Mouse (Mus musculus): ENCODE results near the gene Rassf3.

The Rassf3 gene

DNA sequence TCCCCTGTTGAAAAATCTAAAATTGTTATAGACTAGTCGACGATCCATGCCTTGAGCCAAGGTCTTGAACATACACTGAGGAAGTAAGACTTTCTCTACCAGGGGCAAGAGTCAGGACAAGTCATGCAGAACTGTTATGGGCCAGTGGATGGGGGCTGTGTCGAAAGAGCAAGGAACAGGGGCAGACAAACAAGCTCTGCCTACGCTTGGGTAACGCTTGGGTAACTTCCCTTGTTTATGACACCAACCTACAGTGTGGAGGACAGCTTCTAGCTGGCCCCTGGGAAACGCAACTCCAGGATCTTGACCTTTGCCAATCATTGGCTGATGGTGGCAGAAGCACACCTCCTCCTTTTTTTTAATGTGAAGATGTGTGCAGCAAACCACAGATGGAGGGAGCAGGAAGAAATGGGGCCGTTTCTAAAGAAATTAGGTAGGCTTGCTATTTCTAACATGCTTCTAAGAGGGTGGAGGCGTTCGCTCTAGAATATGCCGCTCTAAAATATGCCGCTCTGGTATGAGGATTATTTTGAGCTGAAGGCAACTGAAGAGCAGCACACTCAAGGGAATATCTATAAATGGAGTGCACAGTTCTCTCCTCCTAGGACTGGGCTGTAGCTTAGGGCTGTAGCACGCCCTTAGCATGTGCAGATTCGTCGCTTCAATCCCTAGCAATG lies 12.6 kb upstream of the Rassf3 start:
- DNase-seq = no peak

DNA sequence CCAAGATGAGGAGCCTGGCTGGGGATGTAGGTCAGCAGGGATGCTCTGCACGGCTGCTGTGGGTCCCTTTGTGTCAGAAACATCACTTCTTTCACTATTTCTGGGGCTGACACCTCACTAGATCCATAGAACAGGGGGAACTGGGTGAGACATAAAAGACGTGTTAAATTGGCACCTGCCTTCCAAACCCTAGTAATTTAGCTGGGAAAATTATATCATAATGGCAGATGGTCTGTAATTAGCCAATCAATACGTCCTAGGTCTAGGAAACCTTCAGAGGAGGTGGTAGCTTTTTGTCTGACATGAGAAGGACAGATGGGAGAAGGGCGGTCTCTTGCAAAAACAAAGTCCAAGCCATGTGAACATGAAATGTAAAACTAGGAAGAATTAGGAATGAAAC lies 11.6 kb upstream of the Rassf3 start:
- DNase-seq = no peak

DNA sequence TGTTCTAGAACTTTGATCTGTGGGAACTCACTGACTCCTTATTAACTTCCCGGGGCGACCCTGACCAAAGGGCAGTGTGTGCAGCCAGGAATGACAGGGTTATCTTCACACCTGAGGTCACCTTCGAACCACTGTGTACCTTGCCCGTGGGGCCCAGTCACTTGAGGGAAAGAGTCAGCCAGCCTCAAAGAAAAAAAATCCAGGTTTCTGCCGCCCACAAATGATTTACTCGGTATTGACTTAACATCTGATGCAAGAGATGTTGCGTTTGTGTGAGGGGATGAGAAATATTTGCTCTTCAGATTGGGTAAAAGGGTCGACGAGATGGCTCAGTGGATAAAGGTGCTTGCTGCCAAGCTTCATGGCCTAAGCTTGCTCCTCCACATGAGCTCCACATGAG lies 10.2 kb upstream of the Rassf3 start:
- no peak for DNase-seq

DNA sequence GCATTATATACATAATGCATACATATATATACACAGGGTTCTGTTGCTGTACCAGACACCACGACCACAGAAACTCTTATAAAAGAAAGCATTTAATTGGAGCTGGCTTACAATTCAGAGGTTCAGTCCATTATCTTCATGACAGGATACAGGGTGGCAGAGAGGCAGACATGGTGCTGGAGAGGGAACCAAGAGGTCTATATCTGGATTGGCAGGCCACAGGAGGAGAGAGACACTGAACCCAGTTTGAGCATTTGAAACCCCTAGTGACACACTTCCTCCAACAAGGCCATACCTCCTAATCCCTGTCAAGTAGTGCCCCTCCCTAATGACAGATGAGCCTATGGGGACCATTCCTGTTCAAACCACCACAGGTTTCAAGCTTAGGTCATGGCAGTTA lies 7.2 kb upstream of the Rassf3 start:
- no peak for DNase-seq

DNA sequence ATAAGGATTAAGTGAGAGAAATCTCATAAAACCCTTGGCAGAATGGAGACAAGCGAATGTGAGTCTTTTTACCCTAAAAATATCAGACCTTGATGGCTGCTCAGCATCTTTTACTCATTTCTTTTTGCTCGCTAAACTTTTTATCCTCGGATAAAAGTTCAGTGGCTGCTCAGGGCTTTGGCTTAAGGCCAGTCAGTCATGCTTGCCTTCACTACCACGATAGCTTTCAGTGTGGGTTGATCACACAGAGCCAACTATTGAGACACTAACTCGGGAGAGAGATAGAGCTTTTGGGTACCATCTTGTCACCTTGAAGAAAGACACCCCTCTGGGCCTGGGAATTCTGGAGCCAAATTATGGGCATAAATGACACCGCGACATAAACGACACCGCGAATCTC lies 5.0 kb upstream of the Rassf3 start:
- DNase-seq = no peak

DNA sequence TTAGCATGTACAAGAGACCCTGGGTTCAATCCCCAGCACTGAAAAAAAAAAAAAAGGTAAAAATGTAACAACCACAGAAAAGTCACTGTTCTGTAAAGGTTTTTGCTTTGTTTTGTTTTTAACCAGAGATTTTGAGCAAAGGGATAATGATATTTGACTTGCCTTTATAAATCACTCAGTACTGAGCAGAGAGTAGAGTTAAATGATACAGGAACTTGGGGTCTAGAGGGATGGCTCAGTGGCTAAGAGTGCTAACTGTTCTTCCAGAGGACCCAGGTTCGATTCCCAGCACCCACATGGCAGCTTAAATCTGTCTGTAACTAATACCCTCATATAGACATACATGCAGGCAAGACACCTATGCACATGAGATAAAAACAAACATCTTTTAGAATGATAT lies 3.8 kb upstream of the Rassf3 start:
- no peak for DNase-seq

DNA sequence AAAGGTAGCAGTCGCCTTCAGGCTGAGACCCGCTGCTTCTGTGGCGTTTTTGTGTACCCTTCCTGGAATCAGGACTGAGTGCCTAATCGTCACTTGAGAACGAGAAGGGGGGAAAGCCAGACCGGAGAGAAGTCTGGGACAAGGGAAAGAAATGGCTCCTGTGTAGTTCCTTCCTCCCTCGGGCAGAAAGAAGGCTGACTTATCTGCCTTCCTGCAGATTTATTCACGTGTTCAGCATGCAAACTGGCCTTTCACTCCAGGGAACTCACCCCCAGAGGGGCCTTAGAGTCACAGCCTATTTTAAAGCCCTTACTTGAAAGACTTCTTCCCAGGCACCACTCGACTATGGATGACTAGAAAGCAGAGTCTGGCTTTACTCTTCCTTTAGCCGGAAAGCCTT lies 1.3 kb upstream of the Rassf3 start:
- DNase-seq = no peak

DNA sequence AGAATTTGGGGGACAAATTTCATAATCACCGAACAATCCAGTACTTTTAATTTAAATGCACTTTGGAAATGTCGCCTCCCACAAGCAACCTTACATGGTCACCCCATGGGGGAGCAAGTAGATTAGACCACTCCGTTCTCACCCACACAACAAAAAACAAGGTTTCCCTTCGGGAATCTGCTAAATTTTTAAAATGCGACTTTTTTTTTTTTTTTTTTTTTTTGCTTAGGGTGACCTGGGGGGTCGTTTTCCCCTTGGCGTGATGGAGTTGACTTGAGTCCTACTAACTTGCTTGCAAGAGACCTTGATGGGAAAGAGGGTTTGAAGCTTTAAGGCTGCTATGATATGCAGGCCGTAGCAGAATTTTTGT lies 806 bp upstream of the Rassf3 start:
- DNase-seq = no peak

DNA sequence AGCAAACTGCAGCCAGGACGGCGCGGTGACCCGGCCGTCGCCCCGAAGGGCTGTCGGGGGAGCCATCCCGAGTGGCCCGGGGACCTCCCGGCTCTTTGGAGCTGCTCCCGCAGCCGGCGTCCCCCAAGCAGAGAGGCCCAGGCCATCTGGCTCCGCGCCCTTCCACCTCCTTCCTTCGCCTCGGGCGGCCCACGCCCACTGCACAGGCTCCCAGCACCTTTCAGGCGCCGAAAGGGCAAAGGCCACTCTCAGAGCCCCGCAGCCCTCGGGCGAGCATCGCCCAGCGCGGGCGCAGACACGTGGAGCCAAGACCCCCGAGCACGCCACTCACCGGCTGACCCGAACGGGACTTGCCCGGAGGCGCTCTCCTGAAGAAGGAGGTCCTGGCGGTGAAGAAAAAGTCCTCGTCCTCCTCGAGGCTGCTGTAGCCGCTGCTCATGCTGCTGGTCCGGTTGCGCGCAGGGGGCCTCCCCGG lies 438 bp downstream of the Rassf3 start:
- peak; percentile 22 for DNase-seq

DNA sequence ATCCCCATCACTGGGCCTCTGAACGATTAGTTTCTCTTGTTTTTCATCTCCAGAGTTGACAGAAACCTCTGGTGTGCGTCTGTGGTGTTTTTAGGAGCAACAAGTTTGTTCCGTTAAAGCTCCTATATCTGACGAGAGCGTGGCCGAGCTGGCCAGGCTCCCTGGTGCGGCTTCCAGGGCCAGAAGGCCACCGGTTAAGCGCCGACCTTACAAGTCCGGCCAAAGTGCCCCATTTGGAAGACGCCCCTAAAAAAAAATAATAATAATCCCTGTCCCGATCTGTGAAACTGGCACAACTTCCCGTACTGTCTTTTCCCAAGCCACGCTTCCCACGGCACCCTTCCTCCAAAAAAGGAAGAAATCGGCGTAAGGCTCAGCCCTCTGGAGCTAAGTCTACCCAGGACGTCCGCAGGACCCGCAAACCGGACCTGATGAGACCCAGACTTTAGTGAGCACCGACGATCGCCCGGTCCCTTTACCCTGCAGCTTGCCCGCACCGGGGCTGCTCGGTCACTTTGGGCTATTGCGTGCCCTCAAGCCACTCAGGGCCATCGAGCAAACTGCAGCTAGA lies 961 bp downstream of the Rassf3 start:
- DNase-seq = no peak

DNA sequence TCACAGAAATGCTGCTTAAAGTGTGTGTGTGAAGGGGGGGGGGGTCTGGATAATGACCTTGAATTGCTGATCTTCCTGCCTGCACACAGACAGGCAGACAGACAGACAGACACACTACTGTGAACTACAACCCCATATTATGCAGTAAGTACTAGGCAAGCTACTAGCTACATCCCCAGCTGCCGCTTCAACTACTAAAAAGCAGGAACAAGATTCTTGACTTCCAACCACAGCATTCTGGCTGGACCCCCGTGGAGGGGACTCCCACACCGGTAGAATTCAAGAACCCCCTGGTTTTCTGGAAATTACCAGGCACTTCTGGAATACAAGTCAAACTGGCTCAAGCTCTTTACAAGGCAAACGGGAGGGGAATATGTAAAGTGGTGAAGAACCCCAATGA lies 1.9 kb downstream of the Rassf3 start:
- DNase-seq = no peak

DNA sequence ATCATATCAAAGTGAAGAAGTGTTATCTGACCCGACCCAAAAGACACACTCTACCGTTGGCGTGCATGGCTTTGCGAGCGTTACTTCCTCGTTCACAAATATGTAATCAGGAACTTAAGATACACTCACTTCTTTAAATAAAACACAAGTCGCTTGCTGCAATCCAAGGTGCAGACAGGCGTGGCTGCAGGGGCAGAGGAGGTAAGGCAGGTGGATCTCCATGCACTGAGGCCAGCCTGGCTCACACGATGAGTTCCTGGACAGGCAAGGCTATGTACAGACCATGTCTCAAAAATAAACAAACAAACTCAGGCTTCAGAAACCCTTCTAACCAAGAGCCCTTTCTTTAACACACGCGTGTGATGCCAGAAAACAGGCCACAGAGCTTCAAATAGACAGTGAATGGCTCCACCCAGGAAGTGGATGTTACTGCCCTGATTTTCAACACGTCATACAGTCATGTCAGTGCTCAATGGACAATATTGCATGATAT lies 2.4 kb downstream of the Rassf3 start:
- DNase-seq = no peak

DNA sequence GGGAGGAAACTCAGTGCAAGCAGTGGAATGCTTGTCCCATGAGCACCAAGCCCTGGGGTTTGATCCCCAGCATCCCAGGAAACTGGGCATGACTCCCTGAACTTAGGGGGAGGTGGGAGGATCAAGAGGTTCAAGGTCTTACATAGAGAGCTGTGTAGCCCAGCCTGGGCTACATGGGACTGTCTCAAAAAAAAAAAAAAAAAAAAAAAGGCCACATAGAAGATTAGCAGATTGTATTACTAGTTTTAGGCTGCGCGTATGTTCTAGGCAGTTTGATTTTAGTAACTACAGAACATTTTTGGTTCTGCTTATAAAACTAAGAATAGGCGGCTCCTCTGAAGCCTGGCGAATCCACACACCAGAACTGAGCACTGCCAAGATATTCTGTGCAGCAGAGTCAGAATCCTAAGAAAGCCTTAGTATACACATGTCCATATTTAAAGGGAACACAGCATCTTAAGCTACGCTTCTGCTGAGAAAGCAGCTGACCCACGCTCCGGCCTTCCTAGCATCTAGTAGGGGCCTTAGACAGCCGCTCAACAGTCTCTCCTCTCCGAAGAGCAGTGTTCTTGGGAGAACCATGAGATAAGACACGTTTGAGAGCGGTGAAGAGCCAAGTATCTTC lies 3.4 kb downstream of the Rassf3 start:
- no peak for DNase-seq

DNA sequence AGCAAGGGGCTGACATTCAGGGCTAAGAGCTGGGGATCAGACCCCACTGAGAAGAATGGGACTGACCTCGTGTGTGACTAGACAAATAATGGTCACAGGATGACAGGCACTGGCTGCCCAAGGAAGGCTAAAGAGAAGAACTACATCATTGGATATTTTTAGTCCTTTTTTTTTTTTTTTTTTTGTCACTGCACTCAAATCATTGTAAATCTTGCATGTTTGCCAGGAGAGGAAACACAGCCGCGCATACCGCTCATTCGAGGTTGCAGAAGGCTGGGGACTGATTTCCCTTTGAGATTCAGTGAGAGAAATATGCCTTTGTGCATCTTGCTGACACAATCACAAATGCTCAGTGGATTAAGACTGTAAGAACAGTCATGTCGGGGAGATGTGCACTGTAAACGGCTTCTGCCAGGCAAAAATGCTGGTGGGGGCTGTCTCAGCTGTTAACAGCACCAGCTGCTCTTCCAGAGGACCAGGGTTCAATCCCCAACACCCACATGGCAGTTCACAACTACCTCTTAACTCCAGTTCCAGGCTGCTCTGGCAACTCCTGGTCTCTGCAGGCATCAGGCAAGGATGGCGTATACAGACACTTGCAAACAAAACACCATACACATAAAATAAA lies 4.5 kb downstream of the Rassf3 start:
- DNase-seq = no peak

DNA sequence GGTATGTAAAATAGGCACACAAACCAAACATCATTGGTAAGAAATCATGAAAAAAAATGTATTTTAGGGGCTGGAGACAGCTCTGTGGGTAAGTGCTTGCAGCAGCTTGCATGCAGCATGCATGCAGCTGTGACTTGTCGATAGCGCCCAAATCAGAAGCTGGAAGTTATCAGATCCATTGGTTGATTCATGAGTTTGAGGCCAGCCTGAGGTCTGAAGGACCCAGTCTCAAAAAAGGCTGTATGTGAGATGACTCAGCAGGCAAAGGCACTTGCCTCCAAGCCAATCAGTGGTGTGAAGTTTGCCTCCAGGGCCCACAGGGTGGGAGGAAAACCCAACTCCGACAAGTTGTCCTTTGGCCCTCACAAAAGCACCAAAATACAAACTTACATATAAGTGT lies 6.5 kb downstream of the Rassf3 start:
- DNase-seq = no peak

DNA sequence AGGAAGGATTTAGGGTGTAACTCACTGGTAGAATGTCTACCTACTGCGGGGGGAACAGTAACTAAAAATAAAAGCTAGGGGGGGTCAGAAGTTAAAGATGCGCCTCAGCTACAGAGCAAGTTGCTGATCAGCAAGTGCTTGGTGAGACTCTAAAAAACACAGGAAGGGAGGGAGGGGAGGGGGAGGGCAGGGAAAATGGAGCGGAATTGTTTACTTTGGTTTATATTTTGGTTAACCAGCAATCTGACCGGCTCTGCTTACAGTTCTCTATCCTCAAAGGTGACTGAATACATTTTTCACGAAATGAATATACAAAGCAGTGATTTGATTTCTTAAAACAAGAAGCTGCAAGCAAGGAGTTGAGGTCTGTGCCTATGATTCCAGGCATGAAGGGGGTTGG lies 7.2 kb downstream of the Rassf3 start:
- DNase-seq = no peak

DNA sequence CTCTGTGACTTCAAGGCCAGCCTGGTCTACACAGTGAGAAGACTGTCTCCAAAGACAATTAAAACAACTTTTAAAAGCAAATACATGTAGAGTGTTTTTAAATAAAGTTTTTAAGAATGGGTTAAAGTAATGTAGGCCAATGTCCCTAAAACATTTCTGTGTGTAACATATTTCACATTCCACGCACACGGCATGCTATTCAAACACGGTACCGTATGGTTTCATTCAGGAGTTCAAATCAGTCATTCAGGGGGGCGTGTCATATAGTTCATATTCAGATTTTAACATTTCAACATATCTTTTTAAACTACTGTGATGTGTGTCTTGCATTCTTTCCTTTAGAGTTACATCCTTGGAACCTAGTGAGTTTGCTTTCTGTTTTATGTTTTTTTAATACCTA lies 7.9 kb downstream of the Rassf3 start:
- DNase-seq = no peak

DNA sequence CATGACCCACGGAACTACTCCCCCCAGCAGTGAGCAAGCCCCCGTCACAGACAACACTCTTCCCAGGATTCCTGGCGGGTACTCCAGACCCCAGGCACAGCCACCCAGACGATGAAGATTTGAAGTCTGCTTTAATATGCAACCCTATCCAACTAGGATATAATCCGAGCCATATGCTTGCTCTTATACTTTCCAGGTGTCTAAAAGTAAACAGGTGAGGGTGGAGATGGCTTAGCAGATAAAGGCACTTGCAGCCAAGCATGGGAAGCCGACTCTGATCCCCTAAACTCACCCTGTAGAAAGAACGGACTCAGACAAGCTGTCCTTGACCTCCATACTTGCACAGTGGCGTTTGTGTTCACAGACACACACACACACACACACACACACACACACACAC lies 8.4 kb downstream of the Rassf3 start:
- DNase-seq = no peak

DNA sequence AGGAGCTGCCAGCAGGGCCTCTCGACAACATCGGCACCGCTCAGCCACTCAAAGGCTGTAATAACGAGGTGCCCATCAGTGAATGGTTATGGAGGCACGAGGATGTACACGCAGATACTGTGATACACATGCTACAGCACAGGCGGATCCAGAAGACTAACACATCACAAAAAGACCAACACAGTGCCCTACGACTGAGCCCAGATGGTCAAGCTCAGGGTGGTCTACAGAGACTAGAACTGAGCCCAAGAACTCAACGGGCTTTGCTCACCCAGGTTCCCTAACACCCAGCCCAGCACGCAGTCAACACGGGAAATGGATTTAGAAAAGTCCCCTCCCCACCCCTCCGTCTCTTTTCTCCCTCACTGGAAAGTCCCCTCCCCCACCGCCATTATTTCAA lies 9.1 kb downstream of the Rassf3 start:
- DNase-seq = no peak

DNA sequence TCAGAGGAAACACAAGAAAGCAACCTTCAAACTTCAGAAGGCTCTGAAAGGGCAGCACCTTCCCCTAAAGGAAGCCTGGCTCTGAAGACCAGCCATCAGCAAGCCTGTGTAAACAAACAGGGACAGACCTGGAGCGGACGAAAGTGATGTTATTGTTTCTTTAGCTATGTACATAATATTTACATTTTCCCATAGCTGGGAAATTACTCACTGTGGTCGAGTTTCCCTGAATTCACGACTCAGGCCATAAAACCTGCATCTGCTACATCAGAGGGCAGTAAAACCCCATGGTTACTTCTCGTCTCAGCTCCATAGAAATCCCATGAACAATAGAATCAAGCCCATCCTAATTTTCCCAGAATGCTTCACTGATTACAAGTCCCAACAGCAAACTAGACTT lies 11.1 kb downstream of the Rassf3 start:
- DNase-seq = no peak

DNA sequence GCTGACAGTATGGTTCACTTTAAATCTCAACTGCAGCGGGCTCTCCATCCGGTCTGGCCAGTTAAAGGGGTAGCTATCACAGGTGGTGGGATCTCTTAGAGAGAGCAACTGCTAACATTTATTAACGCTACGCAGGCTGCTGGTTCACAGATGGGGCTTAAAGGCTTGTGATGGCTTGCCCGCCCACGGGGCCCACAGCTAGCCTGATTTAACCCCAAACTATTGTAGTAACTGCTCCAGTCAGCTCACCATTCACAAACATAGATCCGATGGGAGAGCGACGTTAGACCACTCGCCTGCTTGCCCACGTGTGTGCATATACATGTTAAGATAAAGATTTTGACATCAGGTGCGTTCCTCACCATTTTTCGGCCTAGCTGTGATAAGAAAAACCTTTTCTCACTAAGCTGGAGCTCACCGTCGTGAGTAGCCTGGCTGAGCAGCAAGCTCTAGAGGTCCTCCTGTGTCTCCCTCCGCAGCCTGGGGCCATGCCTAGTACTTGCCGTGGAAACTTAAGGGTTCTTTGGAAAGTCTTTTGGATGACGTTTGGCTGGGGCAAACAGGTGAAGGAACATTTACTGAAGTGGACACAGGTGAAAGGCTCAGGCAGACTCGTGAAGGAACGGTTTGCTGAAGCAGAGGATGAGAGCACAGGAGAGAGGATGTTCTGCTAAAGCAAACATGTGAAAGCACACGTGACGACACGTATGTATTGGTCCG lies 13.8 kb downstream of the Rassf3 start:
- DNase-seq = peak; percentile 15

DNA sequence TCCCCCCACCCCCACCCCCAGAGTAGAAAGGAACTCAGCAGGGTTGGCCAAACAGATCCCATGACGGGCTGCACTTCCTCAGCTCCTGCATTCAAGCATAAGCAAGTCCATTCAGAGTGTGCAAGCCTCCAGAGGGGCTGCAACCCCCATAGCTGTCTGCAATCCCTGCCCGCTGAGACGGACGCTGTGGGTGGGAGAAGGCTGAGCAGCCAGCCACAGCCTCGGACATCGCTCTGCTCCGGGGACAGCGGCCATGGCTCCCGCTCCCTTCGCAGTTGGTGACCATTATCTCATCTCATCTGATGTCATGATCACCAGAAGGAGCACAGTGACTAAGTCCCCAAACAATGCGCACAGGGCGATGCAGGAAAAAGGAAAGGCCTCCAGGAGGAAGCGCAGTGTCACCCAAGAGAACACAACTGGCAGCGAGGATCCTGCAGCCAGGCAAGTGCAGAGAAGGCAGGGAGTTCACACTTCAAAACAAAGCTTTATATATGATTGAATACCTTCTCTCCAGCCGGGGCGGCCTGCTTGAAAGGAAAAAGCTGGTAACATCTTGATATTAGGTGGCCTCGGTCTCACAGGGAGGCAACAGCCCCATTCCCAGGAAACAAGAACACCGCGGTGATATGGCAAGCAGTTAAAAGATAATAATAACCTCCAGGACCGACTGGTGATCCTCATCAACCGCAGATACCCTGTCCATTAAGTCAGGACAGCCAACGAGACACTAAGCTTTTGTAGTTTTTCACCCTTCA lies 14.6 kb downstream of the Rassf3 start:
- peak; percentile 42 for DNase-seq
